Mouse (Mus musculus) small intestine, adult 2 months (tissue): Measurements from ENCODE around the gene Terb1. TPM values are rescaled to one million over a fixed set of nuclear protein-coding genes. Genes with fewer than 3 reads are reported as not detected.
A peak's percentile ranks its signal among the peaks of the same experiment; 100 is the strongest.

ENCODE experiments used
- H3K27ac ChIP-seq: fragments of 200-500 bp; 2 replicates; pipeline ENCODE4 v1.5.1; 2012; ENCODE audit warnings: low read depth, low read length, control low read depth, inconsistent platforms; ENCODE audit not compliant: insufficient read depth
- H3K27me3 ChIP-seq: fragments of 200-500 bp; 2 replicates; pipeline ENCODE4 v1.6.1; 2012; ENCODE audit warnings: mild to moderate bottlenecking, moderate library complexity, low read length, inconsistent platforms; ENCODE audit not compliant: control insufficient read depth, insufficient read depth
- H3K36me3 ChIP-seq: fragments of 200-500 bp; 2 replicates; pipeline ENCODE4 v1.6.1; 2012; ENCODE audit warnings: mild to moderate bottlenecking, low read length, control low read depth, inconsistent platforms; ENCODE audit not compliant: control insufficient read depth, insufficient read depth
- H3K4me1 ChIP-seq: fragments of 200-500 bp; 2 replicates; pipeline ENCODE4 v1.6.1; 2012; ENCODE audit warnings: low read length, inconsistent platforms, mixed read lengths; ENCODE audit not compliant: control insufficient read depth, insufficient read depth, insufficient read length
- H3K4me3 ChIP-seq: fragments of 200-500 bp; 2 replicates; pipeline ENCODE4 v1.5.1; 2012; ENCODE audit warnings: low read depth, mild to moderate bottlenecking, control low read depth, inconsistent platforms, low read length, moderate library complexity
- CTCF ChIP-seq: fragments of 200-500 bp; IDR thresholded peaks from 2 replicates; pipeline ENCODE4 v1.5.1; 2012; ENCODE audit warnings: low read depth, mild to moderate bottlenecking, control low read depth, inconsistent platforms, low read length, moderate library complexity, mixed read lengths; ENCODE audit not compliant: insufficient replicate concordance, insufficient read length; ENCODE audit errors: extremely low read depth
- POLR2A ChIP-seq: fragments of 200-500 bp; IDR thresholded peaks from 2 replicates; pipeline ENCODE4 v1.6.1; 2012; ENCODE audit warnings: low read depth, mild to moderate bottlenecking, control low read depth, inconsistent platforms, low read length, moderate library complexity
- WGBS: fragments of 180-500 bp; shearing (Covaris S2); methylation state at CpG from one replicate; pipeline ENCODE4 v1.1.7; 2018; 5-methylcytosine and 5-hydroxymethylcytosine counted together
- polyA plus RNA-seq: library from polyadenylated mRNA; depleted of rRNA; stranded (reverse); fragments of >200 nt; gene quantifications from 2 replicates; pipeline ENCODE4 v1.2.3, GENCODE M21; 2012

Gene Terb1
- polyA plus RNA-seq, 1 experiment = not detected

GRCm38 (mm10) chr8:104448796-104449195 lies 60.9 kb downstream of the Terb1 start:
- TF ChIP-seq CTCF = no peak
- no peak for TF ChIP-seq POLR2A
- WGBS = 83% methylated on average over 3 of the region's 3 CpGs

GRCm38 (mm10) chr8:104446016-104446415 lies 63.7 kb downstream of the Terb1 start:
- Histone ChIP-seq H3K4me1 (peaks cover 8% of the 10 kb centered on the region; the same call in 1 of the 2 replicates), H3K27ac (no peak overlapping the region), H3K36me3 (no peaks in the 10 kb centered on the region), H3K27me3 (no peaks in the 10 kb centered on the region), H3K4me3 (no peak overlapping the region)
- WGBS = 77% methylated on average over 3 of the region's 3 CpGs
- TF ChIP-seq POLR2A (no peak), CTCF (no peak)

More at GRCm38 (mm10) chr8:104448796-104449195, 60.9 kb downstream of the Terb1 start:
- Histone ChIP-seq H3K36me3 (no peaks in the 10 kb centered on the region), H3K4me1 (no peaks in the 10 kb centered on the region), H3K27me3 (no peaks in the 10 kb centered on the region), H3K27ac (no peak overlapping the region), H3K4me3 (no peak overlapping the region)

- Histone ChIP-seq H3K4me1 (peaks cover 9% of the 10 kb centered on the region; the same call in 1 of the 2 replicates), H3K36me3 (no peaks in the 10 kb centered on the region), H3K4me3 (no peak overlapping the region), H3K27me3 (no peaks in the 10 kb centered on the region), H3K27ac (no peak overlapping the region)
- 77% methylated on average over 6 of the region's 6 CpGs for WGBS
- no peak for TF ChIP-seq CTCF
- no peak for TF ChIP-seq POLR2A
Measured at GRCm38 (mm10) chr8:104445248-104445647, 64.5 kb downstream of the Terb1 start.

GRCm38 (mm10) chr8:104443125-104443679 lies 66.5 kb downstream of the Terb1 start:
- TF ChIP-seq CTCF (no peak), POLR2A (no peak)
- Histone ChIP-seq H3K27me3 (no peaks in the 10 kb centered on the region), H3K4me1 (peaks cover 12% of the 10 kb centered on the region; the same call in 1 of the 2 replicates), H3K4me3 (no peak overlapping the region), H3K36me3 (peaks cover 12% of the 10 kb centered on the region), H3K27ac (no peak overlapping the region)
- 62% methylated on average over 7 of the region's 7 CpGs for WGBS

GRCm38 (mm10) chr8:104442299-104443124 lies 67.2 kb downstream of the Terb1 start, which contains the start of gene Dync1li2:
Gene Dync1li2 (minus strand): TSS chr8:104443047.
- no peaks in the 10 kb centered on the region for H3K27me3 ChIP-seq
- peak within 1 kb of the TSS; percentile 86 for H3K4me3 ChIP-seq
- H3K4me1 ChIP-seq = peaks cover 12% of the 10 kb centered on the region; the same call in 1 of the 2 replicates
- peak within 1 kb of the TSS; percentile 77 for H3K27ac ChIP-seq
- TF ChIP-seq CTCF = peak; percentile 89
- TF ChIP-seq POLR2A = peak; percentile 63
- peaks cover 12% of the 10 kb centered on the region for H3K36me3 ChIP-seq
- under 1% methylated on average over 74 of the region's 75 CpGs for WGBS

- peak overlapping the region; percentile 86 for H3K4me3 ChIP-seq
- TF ChIP-seq CTCF = no peak
- TF ChIP-seq POLR2A = no peak
- H3K27me3 ChIP-seq = no peaks in the 10 kb centered on the region
- H3K36me3 ChIP-seq = peaks cover 20% of the 10 kb centered on the region
- H3K4me1 ChIP-seq = peaks cover 12% of the 10 kb centered on the region; the same call in 1 of the 2 replicates
- no peak overlapping the region for H3K27ac ChIP-seq
- 56% methylated on average over 7 of the region's 7 CpGs for WGBS
Measured at GRCm38 (mm10) chr8:104441613-104442012, 68.1 kb downstream of the Terb1 start.

- Histone ChIP-seq H3K36me3 (peaks cover 36% of the 10 kb centered on the region), H3K4me1 (peaks cover 18% of the 10 kb centered on the region), H3K4me3 (no peak overlapping the region), H3K27me3 (no peaks in the 10 kb centered on the region), H3K27ac (no peak overlapping the region)
- TF ChIP-seq POLR2A (no peak), CTCF (no peak)
- WGBS = 82% methylated on average over 8 of the region's 8 CpGs
Measured at GRCm38 (mm10) chr8:104439461-104439860, 70.2 kb downstream of the Terb1 start.
